Mouse (Mus musculus) limb, embryonic 14.5 days (tissue): ENCODE data around the gene Kcnk10. TPM values are rescaled to one million over a fixed set of nuclear protein-coding genes. Genes with fewer than 3 reads are reported as not detected.

Source experiments
- ATAC-seq: fragments of 200-750 bp; cut with Nextera tagmentation; 2 replicates; pipeline ENCODE4 v1.8.0; 2017; ENCODE audit warnings: low read depth, moderate number of reproducible peaks, moderate TSS enrichment; ENCODE audit not compliant: low FRiP score
- DNase-seq: peaks from one replicate; pipeline ENCODE4 v3.0.0-alpha.2; 2015; ENCODE audit warnings: low spot score
- H3K27ac ChIP-seq: fragments of 300-500 bp; sonication (generic); replicated peaks from 2 replicates; pipeline ENCODE4 v1.5.1; 2014; ENCODE audit warnings: low read depth, mild to moderate bottlenecking, low read length, moderate library complexity, mixed read lengths
- H3K27me3 ChIP-seq: fragments of 300-500 bp; sonication (generic); 2 replicates; pipeline ENCODE4 v1.6.1; 2014; ENCODE audit warnings: low read length, mixed read lengths; ENCODE audit not compliant: control insufficient read depth, insufficient read depth
- H3K36me3 ChIP-seq: fragments of 300-500 bp; sonication (generic); 2 replicates; pipeline ENCODE4 v1.6.1; 2014; ENCODE audit warnings: mild to moderate bottlenecking, low read length, moderate library complexity, mixed read lengths; ENCODE audit not compliant: control insufficient read depth, insufficient read depth
- H3K4me1 ChIP-seq: fragments of 300-500 bp; sonication (generic); 2 replicates; pipeline ENCODE4 v1.6.1; 2014; ENCODE audit warnings: antibody characterized with exemption, low read length, mixed read lengths; ENCODE audit not compliant: control insufficient read depth, insufficient read depth
- H3K4me2 ChIP-seq: fragments of 300-500 bp; sonication (generic); replicated peaks from 2 replicates; pipeline ENCODE4 v1.6.1; 2014; ENCODE audit warnings: low read depth, mild to moderate bottlenecking, low read length, moderate library complexity; ENCODE audit not compliant: severe bottlenecking
- H3K4me3 ChIP-seq: fragments of 300-500 bp; sonication (generic); replicated peaks from 2 replicates; pipeline ENCODE4 v1.5.1; 2014; ENCODE audit warnings: low read length
- H3K9ac ChIP-seq: fragments of 300-500 bp; sonication (generic); 2 replicates; pipeline ENCODE4 v1.6.1; 2014; ENCODE audit warnings: mild to moderate bottlenecking, low read depth, low read length, moderate library complexity; ENCODE audit not compliant: severe bottlenecking
- H3K9me3 ChIP-seq: fragments of 300-500 bp; sonication (generic); 2 replicates; pipeline ENCODE4 v1.6.1; 2016; ENCODE audit warnings: low read length; ENCODE audit not compliant: control insufficient read depth
- POLR2A ChIP-seq: fragments of 200-500 bp; IDR thresholded peaks from 2 replicates; pipeline ENCODE4 v1.8.0; 2012; ENCODE audit warnings: inconsistent platforms, mild to moderate bottlenecking, moderate library complexity, borderline replicate concordance; ENCODE audit not compliant: insufficient read depth, insufficient read length; ENCODE audit errors: extremely low read depth
- WGBS: fragments of 180-500 bp; shearing (Covaris S2); extraction: QIAGEN DNeasy Blood & Tissue Kit; methylation state at CpG from one replicate; pipeline ENCODE4 v1.1.7; 2014; 5-methylcytosine and 5-hydroxymethylcytosine counted together
- polyA plus RNA-seq, 2 experiments: library from polyadenylated mRNA; depleted of rRNA in 1 of 2; stranded (reverse) in 1 of 2; unstranded in 1 of 2; fragments of >200 nt; fragmentation: Nextera tagmentation in 1 of 2; extraction: Ambion mirVana in 1 of 2; gene quantifications; 2 replicates each; pipeline versions ENCODE4 v1.2.1 to v1.2.3; 2012 to 2014

The Kcnk10 gene
- polyA plus RNA-seq, 2 experiments, result 0.11 to 0.14 TPM

DNA sequence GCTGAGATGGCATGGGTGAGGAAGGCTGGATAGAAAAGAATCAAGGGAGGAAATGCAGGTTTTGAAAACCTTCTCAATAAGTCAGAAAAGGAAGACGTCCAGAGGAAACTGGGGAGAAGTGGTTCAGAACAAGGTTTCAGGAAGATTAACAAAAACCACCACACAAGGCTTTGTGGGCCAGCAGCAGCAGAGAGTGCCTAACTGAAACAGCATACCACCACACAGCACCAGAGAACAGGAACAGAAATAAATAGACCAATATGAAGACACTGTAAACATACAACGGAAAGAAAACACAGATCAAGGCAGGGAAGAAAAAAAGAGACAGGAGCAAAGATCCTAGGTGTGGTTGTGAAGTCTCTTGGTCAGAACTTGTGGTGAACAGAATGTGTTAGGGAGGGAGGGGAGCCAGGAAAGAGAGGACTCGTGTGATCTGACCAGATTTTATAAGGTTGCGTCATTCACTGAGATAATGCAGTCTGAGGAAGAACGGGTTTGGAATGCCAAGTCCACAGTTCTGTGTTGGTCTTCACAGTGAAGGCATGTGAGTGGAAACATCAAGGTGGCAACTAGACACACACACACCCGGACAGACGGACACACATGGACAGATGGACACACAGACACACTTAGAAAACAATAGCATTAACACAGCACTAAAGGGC is 21.0 kb downstream of the Kcnk10 start:
- Histone ChIP-seq H3K27me3 (no peaks in the 10 kb centered on the region), H3K4me3 (no peak overlapping the region), H3K4me1 (no peaks in the 10 kb centered on the region), H3K36me3 (no peaks in the 10 kb centered on the region), H3K9me3 (no peaks in the 10 kb centered on the region), H3K9ac (no peak overlapping the region), H3K27ac (no peak overlapping the region), H3K4me2 (no peak overlapping the region)
- no peak for DNase-seq
- ATAC-seq, result no peak
- 84% methylated on average over 7 of the region's 7 CpGs for WGBS
- TF ChIP-seq POLR2A, result no peak

DNA sequence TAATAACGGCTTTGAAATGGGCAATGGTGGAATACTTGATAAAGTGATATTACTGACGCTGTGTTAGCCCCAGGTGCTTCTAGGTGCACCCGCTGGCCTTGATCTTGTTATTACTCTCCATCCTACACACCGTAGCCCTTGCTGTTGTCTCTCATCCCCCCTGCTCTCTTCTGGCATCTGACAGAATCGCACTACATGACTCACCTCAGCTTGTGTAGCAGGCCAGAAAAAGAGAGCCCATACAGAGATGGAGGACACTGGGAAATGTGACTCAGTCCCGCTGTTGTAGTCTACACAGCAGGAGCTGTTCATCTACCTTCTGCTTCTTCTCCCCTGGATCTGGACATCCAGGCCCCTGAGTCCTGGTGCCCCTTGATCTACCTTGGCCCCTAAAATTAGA is 28.1 kb downstream of the Kcnk10 start:
- no peaks in the 10 kb centered on the region for H3K36me3 ChIP-seq
- H3K4me3 ChIP-seq, result no peak overlapping the region
- no peak overlapping the region for H3K27ac ChIP-seq
- H3K9me3 ChIP-seq, result no peaks in the 10 kb centered on the region
- no peaks in the 10 kb centered on the region for H3K27me3 ChIP-seq
- H3K9ac ChIP-seq, result no peak overlapping the region
- 82% methylated on average over 6 of the region's 6 CpGs for WGBS
- ATAC-seq (no peak), DNase-seq (no peak)
- TF ChIP-seq POLR2A, result no peak
- H3K4me1 ChIP-seq, result no peaks in the 10 kb centered on the region
- no peak overlapping the region for H3K4me2 ChIP-seq

- TF ChIP-seq POLR2A, result no peak
- 83% methylated on average over 9 of the region's 9 CpGs for WGBS
- no peaks in the 10 kb centered on the region for H3K36me3 ChIP-seq
- H3K4me3 ChIP-seq, result no peak overlapping the region
- no peaks in the 10 kb centered on the region for H3K4me1 ChIP-seq
- DNase-seq, result no peak
- H3K9ac ChIP-seq, result no peak overlapping the region
- no peak overlapping the region for H3K4me2 ChIP-seq
- H3K27me3 ChIP-seq, result no peaks in the 10 kb centered on the region
- H3K9me3 ChIP-seq, result no peaks in the 10 kb centered on the region
- ATAC-seq, result no peak
- no peak overlapping the region for H3K27ac ChIP-seq
Observed at GRCm38 (mm10) chr12:98548141-98548540, 30.0 kb downstream of the Kcnk10 start.

- no peaks in the 10 kb centered on the region for H3K9me3 ChIP-seq
- H3K9ac ChIP-seq, result no peak overlapping the region
- H3K4me3 ChIP-seq, result no peak overlapping the region
- no peaks in the 10 kb centered on the region for H3K4me1 ChIP-seq
- no peak overlapping the region for H3K4me2 ChIP-seq
- WGBS, result 83% methylated on average over 2 of the region's 2 CpGs
- H3K27me3 ChIP-seq, result no peaks in the 10 kb centered on the region
- DNase-seq, result no peak
- H3K27ac ChIP-seq, result no peak overlapping the region
- no peak for TF ChIP-seq POLR2A
- no peaks in the 10 kb centered on the region for H3K36me3 ChIP-seq
- ATAC-seq, result no peak
Observed at GRCm38 (mm10) chr12:98545875-98546274, 32.2 kb downstream of the Kcnk10 start.

- H3K4me2 ChIP-seq, result no peak overlapping the region
- H3K27ac ChIP-seq, result no peak overlapping the region
- TF ChIP-seq POLR2A, result no peak
- DNase-seq (no peak), ATAC-seq (no peak)
- H3K4me3 ChIP-seq, result no peak overlapping the region
- WGBS, result 89% methylated on average over 4 of the region's 4 CpGs
- no peaks in the 10 kb centered on the region for H3K9me3 ChIP-seq
- no peaks in the 10 kb centered on the region for H3K4me1 ChIP-seq
- H3K27me3 ChIP-seq, result no peaks in the 10 kb centered on the region
- no peak overlapping the region for H3K9ac ChIP-seq
- no peaks in the 10 kb centered on the region for H3K36me3 ChIP-seq
Observed at GRCm38 (mm10) chr12:98545251-98545560, 32.9 kb downstream of the Kcnk10 start.
